Mouse (Mus musculus) ovary, postnatal 10 days (tissue): ENCODE data around the gene Dicer1.
A peak's percentile ranks its signal among the peaks of the same experiment; 100 is the strongest.

Source experiments
- DNase-seq: peaks from one replicate; pipeline ENCODE4 v3.0.0; 2022; ENCODE audit warnings: low spot score

Gene Dicer1

GRCm38 (mm10) chr12:104751814-104752765 is at the start of gene Dicer1:
Dicer1 (minus strand) TSS chr12:104751952.
- DNase-seq, result peak; percentile 100

- DNase-seq, result no peak
Measured at GRCm38 (mm10) chr12:104799365-104799764, 47.6 kb upstream of the Dicer1 start.

GRCm38 (mm10) chr12:104797905-104798304 is 46.2 kb upstream of the Dicer1 start:
- DNase-seq, result no peak

GRCm38 (mm10) chr12:104796635-104797378 is 45.1 kb upstream of the Dicer1 start:
- DNase-seq, result no peak

GRCm38 (mm10) chr12:104794957-104795356 is 43.2 kb upstream of the Dicer1 start:
- DNase-seq, result no peak

GRCm38 (mm10) chr12:104793486-104793885 is 41.7 kb upstream of the Dicer1 start:
- no peak for DNase-seq

- no peak for DNase-seq
Measured at GRCm38 (mm10) chr12:104777603-104778002, 25.9 kb upstream of the Dicer1 start.

- no peak for DNase-seq
Measured at GRCm38 (mm10) chr12:104771941-104772340, 20.2 kb upstream of the Dicer1 start.

GRCm38 (mm10) chr12:104769201-104769785 is 17.5 kb upstream of the Dicer1 start:
- DNase-seq, result no peak

- no peak for DNase-seq
Measured at GRCm38 (mm10) chr12:104767183-104767582, 15.4 kb upstream of the Dicer1 start.

GRCm38 (mm10) chr12:104765761-104766160 is 14.0 kb upstream of the Dicer1 start:
- DNase-seq, result no peak

GRCm38 (mm10) chr12:104765116-104765515 is 13.4 kb upstream of the Dicer1 start:
- no peak for DNase-seq

- no peak for DNase-seq
Measured at GRCm38 (mm10) chr12:104763918-104764317, 12.2 kb upstream of the Dicer1 start.

GRCm38 (mm10) chr12:104761411-104761810 is 9.7 kb upstream of the Dicer1 start:
- DNase-seq, result no peak

GRCm38 (mm10) chr12:104758066-104758465 is 6.3 kb upstream of the Dicer1 start:
- no peak for DNase-seq

- DNase-seq, result no peak
Measured at GRCm38 (mm10) chr12:104753686-104754085, 1.9 kb upstream of the Dicer1 start.

GRCm38 (mm10) chr12:104751331-104751813 is 380 bp downstream of the Dicer1 start:
- peak; percentile 42 for DNase-seq

- no peak for DNase-seq
Measured at GRCm38 (mm10) chr12:104748946-104749345, 2.8 kb downstream of the Dicer1 start.

GRCm38 (mm10) chr12:104747252-104747651 is 4.5 kb downstream of the Dicer1 start:
- DNase-seq, result no peak

- DNase-seq, result no peak
Measured at GRCm38 (mm10) chr12:104746601-104747000, 5.2 kb downstream of the Dicer1 start.

GRCm38 (mm10) chr12:104743687-104744086 is 8.1 kb downstream of the Dicer1 start:
- no peak for DNase-seq

- DNase-seq, result no peak
Measured at GRCm38 (mm10) chr12:104742247-104742646, 9.5 kb downstream of the Dicer1 start.
